Comparison of ENCODE assay signal across 29 mouse cellular contexts in genomic region chr10:120576148-120576547, GRCm38 (mm10).
DNase-seq lines count a peak whose midpoint lies in the region; ATAC-seq lines count a peak whose summit lies in the region.
"Had no signal": no experiment of that assay in that cellular context is flagged by ENCODE, and none has a peak within 500 bp of the region (broad histone marks: within the 10 kb centered on the region; RNA-seq: fewer than 3 reads in every experiment).

No protein-coding gene starts in this region.

- peak; percentile 32; the same call in 1 of the 2 replicates for ATAC-seq in intestine, embryonic 14.5 days (replicated peaks; ENCODE audit: low FRiP score, low TSS enrichment, low read depth)
- ATAC-seq in intestine, embryonic 16.5 days = no peak
- ATAC-seq in forebrain, embryonic 12.5 days (ENCODE audit: low FRiP score) = no peak
- ATAC-seq: activated CD4-positive, CD25-positive, alpha-beta regulatory T cell, adult 4 months; forebrain, embryonic 13.5 days; hindbrain, postnatal 0 days; intestine, postnatal 0 days; liver, embryonic 12.5 days; liver, postnatal 0 days; lung, postnatal 0 days; midbrain, embryonic 16.5 days had no signal

- no peak overlapping the region for H3K4me2 ChIP-seq in intestine, embryonic 14.5 days (ENCODE audit: low read length)
- H3K4me2 ChIP-seq in intestine, embryonic 16.5 days (ENCODE audit: low read depth, low read length) = no peak overlapping the region
- no peak overlapping the region for H3K4me2 ChIP-seq in forebrain, embryonic 12.5 days
- H3K4me2 ChIP-seq: embryonic facial prominence, embryonic 15.5 days; forebrain, embryonic 13.5 days; heart, embryonic 15.5 days; liver, embryonic 12.5 days; neural tube, embryonic 13.5 days had no signal

- no peak for DNase-seq in intestine, embryonic 14.5 days (ENCODE audit: low spot score)
- DNase-seq in embryo, embryonic 10 days (ENCODE audit: low spot score) = peak; percentile 78
- DNase-seq in embryo, embryonic 10.5 days (ENCODE audit: low spot score) = peak; percentile 70
- DNase-seq in limb, embryonic 10.5 days (ENCODE audit: low spot score) = peak; percentile 57
- no peak for DNase-seq in B cell, adult 2 months
- DNase-seq: adrenal gland, adult 2 months; cerebellum, adult 2 months; cerebellum, postnatal 14 days; gastrocnemius, postnatal 10 days; heart, postnatal 4 days; kidney, postnatal 25 days; liver, postnatal 0 days; thymus, adult 2 months; thymus, postnatal 36 days had no signal

- no peaks in the 10 kb centered on the region for H3K9me3 ChIP-seq in intestine, embryonic 14.5 days (ENCODE audit: control insufficient read depth, low read length)
- no peaks in the 10 kb centered on the region for H3K9me3 ChIP-seq in intestine, embryonic 16.5 days (ENCODE audit: control insufficient read depth, low read length)
- no peaks in the 10 kb centered on the region for H3K9me3 ChIP-seq in limb, embryonic 10.5 days (replicated peaks)
- H3K9me3 ChIP-seq in forebrain, embryonic 12.5 days = no peaks in the 10 kb centered on the region
- H3K9me3 ChIP-seq: embryonic facial prominence, embryonic 15.5 days; forebrain, embryonic 13.5 days; heart, embryonic 15.5 days; liver, embryonic 12.5 days; neural tube, embryonic 13.5 days had no signal

- H3K9ac ChIP-seq in intestine, embryonic 14.5 days (ENCODE audit: low read length) = no peak overlapping the region
- H3K9ac ChIP-seq in intestine, embryonic 16.5 days (ENCODE audit: low read depth, low read length) = no peak overlapping the region
- H3K9ac ChIP-seq in forebrain, embryonic 12.5 days = no peak overlapping the region
- H3K9ac ChIP-seq: embryonic facial prominence, embryonic 15.5 days; forebrain, embryonic 13.5 days; heart, embryonic 15.5 days; liver, embryonic 12.5 days; liver, postnatal 0 days; neural tube, embryonic 13.5 days had no signal

- 36% methylated on average over 4 of the region's 4 CpGs for WGBS in intestine, embryonic 14.5 days
- WGBS in intestine, embryonic 16.5 days = 49% methylated on average over 4 of the region's 4 CpGs
- 7% methylated on average over 4 of the region's 4 CpGs for WGBS in limb, embryonic 10.5 days
- WGBS in forebrain, embryonic 12.5 days = 36% methylated on average over 4 of the region's 4 CpGs

- no peaks in the 10 kb centered on the region for H3K27me3 ChIP-seq in intestine, embryonic 14.5 days (replicated peaks; ENCODE audit: control insufficient read depth, insufficient read depth, low read length)
- H3K27me3 ChIP-seq in intestine, embryonic 16.5 days (replicated peaks; ENCODE audit: control insufficient read depth, insufficient read depth, low read length) = no peaks in the 10 kb centered on the region
- no peaks in the 10 kb centered on the region for H3K27me3 ChIP-seq in limb, embryonic 10.5 days (ENCODE audit: low read depth, poor library complexity, severe bottlenecking)
- H3K27me3 ChIP-seq in forebrain, embryonic 12.5 days = no peaks in the 10 kb centered on the region
- H3K27me3 ChIP-seq: CH12.LX; embryonic facial prominence, embryonic 15.5 days; forebrain, embryonic 13.5 days; liver, embryonic 12.5 days had no signal

- H3K4me3 ChIP-seq in intestine, embryonic 14.5 days (ENCODE audit: low read depth, low read length) = no peak overlapping the region
- no peak overlapping the region for H3K4me3 ChIP-seq in intestine, embryonic 16.5 days (ENCODE audit: low read length)
- H3K4me3 ChIP-seq in limb, embryonic 10.5 days = no peak overlapping the region
- H3K4me3 ChIP-seq in forebrain, embryonic 12.5 days (replicated peaks) = no peak overlapping the region
- H3K4me3 ChIP-seq: embryonic facial prominence, embryonic 15.5 days; forebrain, embryonic 13.5 days; heart, embryonic 15.5 days; left cerebral cortex, adult 2 months; liver, embryonic 12.5 days; neural tube, embryonic 13.5 days had no signal

- H3K36me3 ChIP-seq in intestine, embryonic 14.5 days (ENCODE audit: control insufficient read depth, insufficient read depth, low read length) = no peaks in the 10 kb centered on the region
- no peaks in the 10 kb centered on the region for H3K36me3 ChIP-seq in intestine, embryonic 16.5 days (ENCODE audit: control insufficient read depth, insufficient read depth, low read length)
- H3K36me3 ChIP-seq in limb, embryonic 10.5 days = no peaks in the 10 kb centered on the region
- no peaks in the 10 kb centered on the region for H3K36me3 ChIP-seq in forebrain, embryonic 12.5 days (replicated peaks)
- H3K36me3 ChIP-seq: embryonic facial prominence, embryonic 15.5 days; heart, embryonic 15.5 days; liver, embryonic 12.5 days; neural tube, embryonic 13.5 days had no signal

- peaks cover 18% of the 10 kb centered on the region; the same call in 1 of the 2 replicates for H3K4me1 ChIP-seq in intestine, embryonic 14.5 days (replicated peaks; ENCODE audit: control insufficient read depth, insufficient read depth, low read length)
- H3K4me1 ChIP-seq in intestine, embryonic 16.5 days (ENCODE audit: control insufficient read depth, insufficient read depth, low read length) = peaks cover 2% of the 10 kb centered on the region; the same call in 1 of the 2 replicates
- peaks cover 73% of the 10 kb centered on the region for H3K4me1 ChIP-seq in limb, embryonic 10.5 days
- H3K4me1 ChIP-seq in forebrain, embryonic 12.5 days = peaks cover 4% of the 10 kb centered on the region; the same call in 1 of the 2 replicates
- H3K4me1 ChIP-seq: liver, embryonic 12.5 days had no signal

- H3K27ac ChIP-seq in intestine, embryonic 14.5 days (ENCODE audit: low read depth) = no peak overlapping the region
- no peak overlapping the region for H3K27ac ChIP-seq in intestine, embryonic 16.5 days (ENCODE audit: low read length)
- peak overlapping the region; percentile 75 for H3K27ac ChIP-seq in limb, embryonic 10.5 days
- H3K27ac ChIP-seq in forebrain, embryonic 12.5 days = no peak overlapping the region
- H3K27ac ChIP-seq: embryonic facial prominence, embryonic 15.5 days; forebrain, embryonic 13.5 days; heart, embryonic 15.5 days; hindbrain, postnatal 0 days; left cerebral cortex, adult 2 months; liver, embryonic 12.5 days; macrophage; neural tube, embryonic 13.5 days had no signal

Comparison
In these comparisons a context has a peak if more than half of its experiments do, and no peak if none do; other contexts are left out.
1. DNase-seq: peak in embryo, embryonic 10 days (single experiment), embryo, embryonic 10.5 days (single experiment) and limb, embryonic 10.5 days (single experiment); none in intestine, embryonic 14.5 days (single experiment) and B cell, adult 2 months (0 of 2).